Mouse (Mus musculus) liver, embryonic 13.5 days (tissue): Measurements from ENCODE around the gene Gipc1. TPM values are rescaled to one million over a fixed set of nuclear protein-coding genes. Genes with fewer than 3 reads are reported as not detected.

Experiments used
- ATAC-seq: fragments of 200-750 bp; cut with Nextera tagmentation; 2 replicates; pipeline ENCODE4 v1.8.0; 2017; ENCODE audit warnings: low read depth, mild to moderate bottlenecking, moderate number of reproducible peaks, moderate library complexity
- DNase-seq: peaks from one replicate; pipeline ENCODE4 v3.0.0; 2022
- H3K27ac ChIP-seq: fragments of 300-500 bp; sonication (generic); 2 replicates; pipeline ENCODE4 v1.5.1; 2015; ENCODE audit warnings: moderate library complexity, mild to moderate bottlenecking, inconsistent platforms
- H3K27me3 ChIP-seq: fragments of 300-500 bp; sonication (generic); 2 replicates; pipeline ENCODE4 v1.6.1; 2015; ENCODE audit warnings: mild to moderate bottlenecking, inconsistent platforms
- H3K36me3 ChIP-seq: fragments of 300-500 bp; sonication (generic); 2 replicates; pipeline ENCODE4 v1.6.1; 2015; ENCODE audit warnings: mild to moderate bottlenecking, inconsistent platforms
- H3K4me1 ChIP-seq: fragments of 300-500 bp; sonication (generic); replicated peaks from 2 replicates; pipeline ENCODE4 v1.6.1; 2015; ENCODE audit warnings: inconsistent platforms
- H3K4me2 ChIP-seq: fragments of 300-500 bp; sonication (generic); 2 replicates; pipeline ENCODE4 v1.6.1; 2015; ENCODE audit warnings: inconsistent platforms, mild to moderate bottlenecking, moderate library complexity
- H3K4me3 ChIP-seq: fragments of 300-500 bp; sonication (generic); replicated peaks from 2 replicates; pipeline ENCODE4 v1.5.1; 2015; ENCODE audit warnings: mild to moderate bottlenecking, inconsistent platforms
- H3K9ac ChIP-seq: fragments of 300-500 bp; sonication (generic); 2 replicates; pipeline ENCODE4 v1.6.1; 2015; ENCODE audit warnings: mild to moderate bottlenecking, inconsistent platforms
- H3K9me3 ChIP-seq: fragments of 300-500 bp; sonication (generic); replicated peaks from 2 replicates; pipeline ENCODE4 v1.6.1; 2016; ENCODE audit warnings: inconsistent platforms
- WGBS: fragments of 180-500 bp; shearing (Covaris S2); methylation state at CpG from one replicate; pipeline ENCODE4 v1.1.7; 2015; ENCODE audit not compliant: insufficient replicate concordance; 5-methylcytosine and 5-hydroxymethylcytosine counted together
- polyA plus RNA-seq: library from polyadenylated mRNA; unstranded; fragments of >200 nt; fragmentation: Nextera tagmentation; extraction: Ambion mirVana; gene quantifications from 2 replicates; pipeline ENCODE4 v1.2.1, GENCODE M21; 2015

Gene Gipc1
- 61.3 and 64.3 TPM in 2 replicates for polyA plus RNA-seq

DNA sequence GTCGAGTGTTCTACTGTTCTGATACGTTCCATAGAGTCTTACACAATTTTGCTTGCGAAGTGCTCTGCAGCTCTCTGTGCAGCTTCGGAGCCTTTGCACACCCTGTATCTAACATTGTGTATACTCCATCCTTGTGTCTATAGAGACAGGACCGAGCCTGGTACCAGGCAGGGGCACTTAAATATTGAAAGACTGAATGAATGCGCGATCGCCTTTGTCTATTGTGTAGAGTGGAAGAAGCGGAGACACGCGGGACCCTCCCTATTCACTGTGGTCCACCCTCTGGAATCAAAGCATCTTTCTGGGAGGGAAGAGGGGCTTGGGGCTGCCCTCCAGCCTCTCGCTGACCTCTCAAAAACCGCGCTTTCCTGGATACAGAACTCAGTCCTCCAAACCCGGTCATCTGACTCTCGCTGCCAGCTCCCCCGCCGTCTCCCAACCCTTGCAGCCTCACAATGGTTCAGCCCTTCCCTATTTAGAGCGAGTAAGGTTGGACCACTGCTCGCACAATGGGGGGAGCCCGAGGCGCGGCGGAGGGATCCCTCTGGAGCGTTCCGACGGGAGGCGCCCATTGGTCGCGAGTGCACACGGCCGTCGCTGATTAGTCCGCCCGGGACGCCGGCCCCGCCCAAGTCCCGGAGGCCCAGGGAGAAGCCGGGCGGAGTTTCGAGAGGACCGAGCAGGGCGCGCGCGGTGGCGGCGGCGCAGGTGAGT is at the start of gene Gipc1:
Gene Gipc1, plus strand, starts transcription at position 648 of the 714 bp plus-strand sequence.
- WGBS: 6% methylated on average over 41 of the region's 50 CpGs
- peak within 1 kb of the TSS; percentile 90 for H3K4me2 ChIP-seq
- H3K4me1 ChIP-seq: peaks cover 46% of the 10 kb centered on the region
- H3K9me3 ChIP-seq: no peaks in the 10 kb centered on the region
- no peaks in the 10 kb centered on the region for H3K27me3 ChIP-seq
- H3K36me3 ChIP-seq: no peaks in the 10 kb centered on the region
- ATAC-seq: peak; percentile 95
- H3K27ac ChIP-seq: peak within 1 kb of the TSS; percentile 86
- peak within 1 kb of the TSS; percentile 88 for H3K4me3 ChIP-seq
- DNase-seq: peak; percentile 95
- H3K9ac ChIP-seq: peak within 1 kb of the TSS; percentile 93

DNA sequence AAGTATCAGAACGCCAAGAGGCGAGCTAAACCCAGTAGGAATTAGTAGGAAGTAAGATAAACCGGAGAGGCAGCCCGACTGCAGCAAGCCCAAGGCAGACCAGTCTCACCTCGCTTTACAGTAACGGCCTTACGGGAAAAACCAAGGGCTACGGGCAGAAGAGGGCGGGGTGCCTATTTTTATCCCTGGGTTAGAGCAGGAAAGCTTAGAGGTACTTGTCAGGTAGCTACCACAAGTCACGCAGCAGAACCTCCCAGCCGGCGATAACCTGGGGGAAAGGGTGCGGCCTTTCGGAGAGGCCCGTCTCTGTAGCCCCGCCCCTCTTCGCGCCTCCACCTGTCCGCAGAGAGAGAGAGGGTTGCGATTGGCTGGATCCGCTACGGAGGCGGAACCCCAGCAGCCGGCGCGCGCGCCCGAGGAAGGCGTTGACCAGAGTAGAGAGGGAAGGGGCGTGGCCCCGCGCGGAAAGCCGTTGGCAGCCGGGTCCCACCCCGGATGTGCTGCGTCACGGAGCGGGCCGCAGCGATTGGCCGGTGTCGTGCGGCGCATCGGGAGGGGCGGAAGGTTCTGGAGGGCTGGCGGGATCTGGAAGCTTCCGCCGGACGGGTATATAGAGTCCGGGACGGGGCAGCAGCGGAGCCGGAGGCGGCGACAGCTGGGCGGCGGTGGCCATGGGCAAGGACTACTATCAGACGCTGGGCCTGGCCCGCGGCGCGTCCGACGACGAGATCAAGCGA is 44.6 kb upstream of the Gipc1 start, which contains the start of the genes Tecr and Dnajb1:
Gene Tecr, minus strand, starts transcription at position 311 of the 737 bp plus-strand sequence.
Gene Dnajb1, plus strand, starts transcription at position 533 of the 737 bp plus-strand sequence.
- peak within 1 kb of the TSS; percentile 90 for H3K4me3 ChIP-seq
- WGBS: under 1% methylated on average over 69 of the region's 69 CpGs
- H3K36me3 ChIP-seq: peaks cover 37% of the 10 kb centered on the region
- H3K9ac ChIP-seq: peak within 1 kb of the TSS; percentile 97
- peak within 1 kb of the TSS; percentile 99 for H3K27ac ChIP-seq
- H3K4me1 ChIP-seq: peaks cover 66% of the 10 kb centered on the region
- DNase-seq: peak; percentile 100
- H3K27me3 ChIP-seq: no peaks in the 10 kb centered on the region
- ATAC-seq: peak; percentile 89
- no peaks in the 10 kb centered on the region for H3K9me3 ChIP-seq
- peak within 1 kb of the TSS; percentile 94 for H3K4me2 ChIP-seq

GRCm38 (mm10) chr8:83608398-83608829 is 44.1 kb upstream of the Gipc1 start:
- Histone ChIP-seq H3K27me3 (no peaks in the 10 kb centered on the region), H3K4me3 (peak overlapping the region; percentile 90), H3K4me2 (peak overlapping the region; percentile 94), H3K27ac (peak overlapping the region; percentile 99), H3K4me1 (peaks cover 66% of the 10 kb centered on the region), H3K9me3 (no peaks in the 10 kb centered on the region), H3K36me3 (peaks cover 43% of the 10 kb centered on the region), H3K9ac (peak overlapping the region; percentile 97)
- DNase-seq: peak; percentile 83
- peak; percentile 68 for ATAC-seq
- under 1% methylated on average over 51 of the region's 51 CpGs for WGBS

GRCm38 (mm10) chr8:83609086-83609485 is 43.4 kb upstream of the Gipc1 start:
- H3K4me2 ChIP-seq: peak overlapping the region; percentile 94
- peak overlapping the region; percentile 99 for H3K27ac ChIP-seq
- peak overlapping the region; percentile 90 for H3K4me3 ChIP-seq
- ATAC-seq (no peak), DNase-seq (no peak)
- no peaks in the 10 kb centered on the region for H3K27me3 ChIP-seq
- H3K4me1 ChIP-seq: peaks cover 66% of the 10 kb centered on the region
- no peaks in the 10 kb centered on the region for H3K9me3 ChIP-seq
- H3K36me3 ChIP-seq: peaks cover 50% of the 10 kb centered on the region
- H3K9ac ChIP-seq: peak overlapping the region; percentile 97
- 17% methylated on average over 9 of the region's 9 CpGs for WGBS

DNA sequence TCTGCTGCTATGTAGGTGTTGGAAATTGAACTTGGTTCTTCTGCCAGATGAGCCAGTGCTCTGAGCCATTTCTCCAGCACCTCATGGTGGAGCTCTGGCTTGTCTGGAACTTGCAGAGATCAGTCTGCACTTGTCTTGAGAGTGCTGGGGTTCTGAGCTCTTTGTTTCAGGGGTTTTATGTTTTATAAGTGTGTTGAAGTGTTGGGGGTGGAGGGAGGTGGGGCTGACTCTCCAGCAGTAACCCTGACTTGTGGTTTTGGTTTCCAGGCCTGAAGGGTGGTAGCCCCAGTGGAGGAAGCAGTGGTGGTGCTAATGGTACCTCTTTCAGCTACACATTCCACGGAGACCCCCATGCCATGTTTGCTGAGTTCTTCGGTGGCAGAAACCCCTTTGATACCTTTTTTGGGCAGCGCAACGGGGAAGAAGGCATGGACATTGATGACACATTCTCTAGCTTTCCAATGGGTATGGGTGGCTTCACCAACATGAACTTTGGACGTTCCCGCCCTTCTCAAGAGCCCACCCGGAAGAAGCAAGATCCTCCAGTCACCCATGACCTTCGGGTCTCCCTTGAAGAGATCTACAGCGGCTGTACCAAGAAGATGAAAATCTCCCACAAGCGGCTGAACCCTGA is 42.8 kb upstream of the Gipc1 start:
- no peaks in the 10 kb centered on the region for H3K9me3 ChIP-seq
- H3K4me3 ChIP-seq: peak overlapping the region; percentile 90
- no peak for DNase-seq
- no peaks in the 10 kb centered on the region for H3K27me3 ChIP-seq
- H3K9ac ChIP-seq: peak overlapping the region; percentile 97
- peaks cover 60% of the 10 kb centered on the region for H3K4me1 ChIP-seq
- ATAC-seq: no peak
- 71% methylated on average over 10 of the region's 10 CpGs for WGBS
- peaks cover 51% of the 10 kb centered on the region for H3K36me3 ChIP-seq
- H3K4me2 ChIP-seq: peak overlapping the region; percentile 94
- peak overlapping the region; percentile 99 for H3K27ac ChIP-seq

- Histone ChIP-seq H3K9me3 (no peaks in the 10 kb centered on the region), H3K9ac (no peak overlapping the region), H3K36me3 (peaks cover 50% of the 10 kb centered on the region), H3K27me3 (no peaks in the 10 kb centered on the region), H3K4me1 (peaks cover 42% of the 10 kb centered on the region), H3K4me2 (no peak overlapping the region), H3K27ac (no peak overlapping the region), H3K4me3 (no peak overlapping the region)
- DNase-seq: no peak
- ATAC-seq: no peak
- WGBS: 90% methylated on average over 4 of the region's 4 CpGs
Observed at GRCm38 (mm10) chr8:83611921-83612320, 40.6 kb upstream of the Gipc1 start.

GRCm38 (mm10) chr8:83613695-83614094 is 38.8 kb upstream of the Gipc1 start:
- Histone ChIP-seq H3K4me2 (no peak overlapping the region), H3K27ac (no peak overlapping the region), H3K9ac (no peak overlapping the region), H3K27me3 (no peaks in the 10 kb centered on the region), H3K9me3 (no peaks in the 10 kb centered on the region), H3K36me3 (peaks cover 50% of the 10 kb centered on the region), H3K4me1 (peaks cover 39% of the 10 kb centered on the region), H3K4me3 (no peak overlapping the region)
- ATAC-seq (no peak), DNase-seq (no peak)
- 92% methylated on average over 4 of the region's 4 CpGs for WGBS

DNA sequence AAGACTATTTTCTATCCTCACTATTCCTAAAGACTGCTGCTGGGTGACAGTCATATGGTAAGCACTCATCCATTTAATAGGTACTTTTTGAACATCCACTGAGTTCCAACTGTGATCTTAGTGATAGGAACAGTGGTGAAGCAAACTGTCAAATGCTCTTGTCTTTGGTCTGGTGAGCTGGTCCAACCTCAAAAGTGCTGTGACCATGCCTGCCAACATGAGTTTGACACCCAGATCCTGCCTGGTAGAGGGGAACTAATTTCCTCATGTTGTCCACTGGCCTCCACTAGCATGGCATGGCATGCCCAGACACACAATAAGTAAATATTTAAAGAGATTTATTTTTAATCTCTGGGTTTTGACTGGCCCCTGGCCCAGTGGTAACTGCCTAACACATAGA is 35.9 kb upstream of the Gipc1 start:
- H3K4me3 ChIP-seq: no peak overlapping the region
- H3K9me3 ChIP-seq: no peaks in the 10 kb centered on the region
- H3K4me1 ChIP-seq: peaks cover 18% of the 10 kb centered on the region
- no peak overlapping the region for H3K9ac ChIP-seq
- H3K27ac ChIP-seq: no peak overlapping the region
- ATAC-seq (no peak), DNase-seq (no peak)
- no peaks in the 10 kb centered on the region for H3K27me3 ChIP-seq
- H3K4me2 ChIP-seq: no peak overlapping the region
- peaks cover 28% of the 10 kb centered on the region for H3K36me3 ChIP-seq

DNA sequence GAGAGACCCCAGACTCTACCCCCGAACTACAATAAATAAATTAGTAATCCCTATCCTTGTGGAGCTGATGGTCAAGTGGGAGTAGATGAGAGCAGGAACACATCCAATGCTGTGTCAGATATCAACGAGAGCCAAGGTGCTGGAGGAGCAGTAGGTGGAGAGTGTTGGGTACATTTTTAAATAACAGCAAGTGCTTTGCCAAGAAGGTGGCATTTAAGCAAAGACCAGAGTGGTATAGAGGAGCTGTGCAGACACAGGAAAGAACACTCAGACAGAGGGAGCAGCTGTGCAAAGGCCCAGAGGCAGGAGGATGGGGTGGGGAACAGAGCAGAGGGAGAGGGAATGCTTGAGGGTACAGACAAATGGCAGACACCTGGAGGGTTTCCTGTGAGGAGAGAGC is 35.4 kb upstream of the Gipc1 start:
- Histone ChIP-seq H3K27ac (no peak overlapping the region), H3K4me2 (no peak overlapping the region), H3K27me3 (no peaks in the 10 kb centered on the region), H3K4me3 (no peak overlapping the region), H3K9ac (no peak overlapping the region), H3K36me3 (peaks cover 24% of the 10 kb centered on the region), H3K9me3 (no peaks in the 10 kb centered on the region), H3K4me1 (peaks cover 18% of the 10 kb centered on the region)
- ATAC-seq: no peak
- WGBS: 68% methylated on average over 2 of the region's 2 CpGs
- DNase-seq: no peak

- Histone ChIP-seq H3K4me1 (peaks cover 26% of the 10 kb centered on the region), H3K27me3 (no peaks in the 10 kb centered on the region), H3K27ac (no peak overlapping the region), H3K4me3 (no peak overlapping the region), H3K9me3 (no peaks in the 10 kb centered on the region), H3K9ac (no peak overlapping the region), H3K4me2 (no peak overlapping the region), H3K36me3 (peaks cover 9% of the 10 kb centered on the region)
- DNase-seq (no peak), ATAC-seq (no peak)
- 88% methylated on average over 2 of the region's 2 CpGs for WGBS
Observed at GRCm38 (mm10) chr8:83618566-83618965, 33.9 kb upstream of the Gipc1 start.

GRCm38 (mm10) chr8:83619568-83620285 is 32.8 kb upstream of the Gipc1 start:
- 85% methylated on average over 9 of the region's 9 CpGs for WGBS
- Histone ChIP-seq H3K36me3 (no peaks in the 10 kb centered on the region), H3K4me3 (no peak overlapping the region), H3K9ac (no peak overlapping the region), H3K4me2 (no peak overlapping the region), H3K27me3 (no peaks in the 10 kb centered on the region), H3K9me3 (no peaks in the 10 kb centered on the region), H3K27ac (no peak overlapping the region), H3K4me1 (peaks cover 37% of the 10 kb centered on the region)
- DNase-seq (no peak), ATAC-seq (no peak)
